10 mouse cellular contexts compared by ENCODE assay signal in genomic region chr4:96680233-96680632, GRCm38 (mm10). TPM values are rescaled to one million over a fixed set of nuclear protein-coding genes. Genes with fewer than 3 reads are reported as not detected.
DNase-seq lines count a peak whose midpoint lies in the region; ATAC-seq lines count a peak whose summit lies in the region.
"Had no signal": no experiment of that assay in that cellular context is flagged by ENCODE, and none has a peak within 500 bp of the region (broad histone marks: within the 10 kb centered on the region; RNA-seq: fewer than 3 reads in every experiment).

No protein-coding gene starts in this region.

- ATAC-seq in frontal cortex, adult (ENCODE audit: low TSS enrichment), result peak; percentile 92
- no peak for ATAC-seq in megakaryocyte-erythroid progenitor cell, adult 5-6 weeks (replicated peaks; ENCODE audit: low FRiP score, low TSS enrichment, poor library complexity, severe bottlenecking)

- no peak for DNase-seq in frontal cortex, postnatal 25 days (ENCODE audit: low spot score in 2 of 2)
- peak; percentile 10 for DNase-seq in ovary, postnatal 36 days (ENCODE audit: low spot score)
- no peak for DNase-seq in ovary, postnatal 14 days (ENCODE audit: low spot score)
- peak; percentile 62 to 74 for DNase-seq in kidney, postnatal 25 days
- DNase-seq in right cerebral cortex, postnatal 4 days, result peak; percentile 62
- no peak for DNase-seq in lung, adult 18-20 months

RNA-seq across cellular contexts. Expression of gene Cyp2j5, which starts 16.3 kb away (rescaled TPM):
- total RNA-seq in megakaryocyte-erythroid progenitor cell, adult 5-6 weeks (2014; fragmentation: Nextera tagmentation), result not detected in 2 replicates
- not detected in 2 replicates for total RNA-seq in megakaryocyte-erythroid progenitor cell, adult 5-6 weeks (2017)
- total RNA-seq: G1E; left cerebral cortex, postnatal 10 days had no signal

Comparison
In these comparisons a context has a peak if more than half of its experiments do, and no peak if none do; other contexts are left out.
1. DNase-seq: peak in ovary, postnatal 36 days (single experiment), kidney, postnatal 25 days (2 of 2) and right cerebral cortex, postnatal 4 days (single experiment); none in frontal cortex, postnatal 25 days (0 of 2), ovary, postnatal 14 days (single experiment) and lung, adult 18-20 months (0 of 2).